Comparison of ENCODE assay signal across 8 mouse cellular contexts in genomic region chr4:148625010-148625409, GRCm38 (mm10). TPM values are rescaled to one million over a fixed set of nuclear protein-coding genes. Genes with fewer than 3 reads are reported as not detected.
DNase-seq lines count a peak whose midpoint lies in the region; ATAC-seq lines count a peak whose summit lies in the region.

No protein-coding gene starts in this region.

- peaks cover 23% of the 10 kb centered on the region for H3K4me1 ChIP-seq in heart, embryonic 16.5 days (ENCODE audit: control insufficient read depth, insufficient read depth, low read length)
- H3K4me1 ChIP-seq in hindbrain, embryonic 15.5 days (replicated peaks): peaks cover 32% of the 10 kb centered on the region
- H3K4me1 ChIP-seq in midbrain, embryonic 14.5 days (ENCODE audit: control insufficient read depth, insufficient read depth, low read length): 0 out of 2 replicates have a peak, but pooled peaks cover 9% of the 10 kb centered on the region

- no peak overlapping the region for H3K27ac ChIP-seq in heart, embryonic 16.5 days (ENCODE audit: low read length)
- no peak overlapping the region for H3K27ac ChIP-seq in hindbrain, embryonic 15.5 days (replicated peaks)
- H3K27ac ChIP-seq in midbrain, embryonic 14.5 days (replicated peaks; ENCODE audit: low read depth, low read length): no peak overlapping the region

- DNase-seq in heart, adult 18-20 months: no peak
- DNase-seq in ZHBTc4 (ENCODE audit: low read depth, low spot score): peak; percentile 65
- no peak for DNase-seq in midbrain, embryonic 14.5 days
- no peak for DNase-seq in right cerebral cortex, postnatal 25 days
- DNase-seq in spleen, postnatal 36 days (ENCODE audit: low spot score in 2 of 2): no peak
- DNase-seq in left cerebral cortex, adult 9 months (ENCODE audit: low spot score in 2 of 2): no peak

- ATAC-seq in heart, embryonic 16.5 days (replicated peaks; ENCODE audit: extremely low read depth, insufficient read depth, low FRiP score): no peak
- no peak for ATAC-seq in hindbrain, embryonic 15.5 days (ENCODE audit: low FRiP score, low read depth)
- no peak for ATAC-seq in midbrain, embryonic 14.5 days (ENCODE audit: low FRiP score, low TSS enrichment)

- peaks cover 47% of the 10 kb centered on the region for H3K36me3 ChIP-seq in heart, embryonic 16.5 days (ENCODE audit: control insufficient read depth, insufficient read depth)
- H3K36me3 ChIP-seq in hindbrain, embryonic 15.5 days: peaks cover 46% of the 10 kb centered on the region
- peaks cover 49% of the 10 kb centered on the region for H3K36me3 ChIP-seq in midbrain, embryonic 14.5 days (ENCODE audit: control insufficient read depth, insufficient read depth, low read length)

- 71% methylated on average over 10 of the region's 10 CpGs for WGBS in heart, embryonic 16.5 days
- WGBS in hindbrain, embryonic 15.5 days: 85% methylated on average over 10 of the region's 10 CpGs
- 87% methylated on average over 10 of the region's 10 CpGs for WGBS in midbrain, embryonic 14.5 days

- H3K27me3 ChIP-seq in heart, embryonic 16.5 days (ENCODE audit: control insufficient read depth, insufficient read depth, low read length): no peaks in the 10 kb centered on the region
- no peaks in the 10 kb centered on the region for H3K27me3 ChIP-seq in hindbrain, embryonic 15.5 days
- H3K27me3 ChIP-seq in midbrain, embryonic 14.5 days (ENCODE audit: control insufficient read depth, insufficient read depth, low read length): no peaks in the 10 kb centered on the region

- H3K4me2 ChIP-seq in heart, embryonic 16.5 days (ENCODE audit: low read depth, low read length): peak overlapping the region; percentile 74
- peak overlapping the region; percentile 87 for H3K4me2 ChIP-seq in hindbrain, embryonic 15.5 days
- H3K4me2 ChIP-seq in midbrain, embryonic 14.5 days (ENCODE audit: low read length): peak overlapping the region; percentile 80

- no peaks in the 10 kb centered on the region for H3K9me3 ChIP-seq in heart, embryonic 16.5 days (replicated peaks; ENCODE audit: control insufficient read depth, low read length)
- no peaks in the 10 kb centered on the region for H3K9me3 ChIP-seq in hindbrain, embryonic 15.5 days
- no peaks in the 10 kb centered on the region for H3K9me3 ChIP-seq in midbrain, embryonic 14.5 days (ENCODE audit: control insufficient read depth, low read length)

- H3K4me3 ChIP-seq in heart, embryonic 16.5 days (ENCODE audit: low read length): peak overlapping the region; percentile 99
- peak overlapping the region; percentile 94 for H3K4me3 ChIP-seq in hindbrain, embryonic 15.5 days
- H3K4me3 ChIP-seq in midbrain, embryonic 14.5 days (replicated peaks; ENCODE audit: low read depth, low read length): peak overlapping the region; percentile 89

- no peak overlapping the region for H3K9ac ChIP-seq in heart, embryonic 16.5 days (ENCODE audit: low read length)
- H3K9ac ChIP-seq in hindbrain, embryonic 15.5 days: 0 out of 2 replicates have a peak overlapping the region, but pooled peaks have one; percentile 96
- no peak overlapping the region for H3K9ac ChIP-seq in midbrain, embryonic 14.5 days (replicated peaks; ENCODE audit: low read length)

RNA-seq across cellular contexts. Expression of gene Tardbp, which starts 1.8 kb away (rescaled TPM):
- polyA plus RNA-seq in heart, embryonic 16.5 days (2015; fragmentation: Nextera tagmentation; extraction: Ambion mirVana): 171 and 194 TPM in 2 replicates
- 100 to 1,000 TPM; 125 to 126 TPM for total RNA-seq in heart, adult 18-20 months (2021)
- polyA plus RNA-seq in hindbrain, embryonic 15.5 days (2015; fragmentation: Nextera tagmentation; extraction: Ambion mirVana): 167 and 192 TPM in 2 replicates
- polyA plus RNA-seq in midbrain, embryonic 14.5 days (2014; fragmentation: Nextera tagmentation; extraction: Ambion mirVana): 105 and 106 TPM in 2 replicates

RNA-seq across cellular contexts. Expression of gene Gm572, which starts 18.1 kb away (rescaled TPM):
- polyA plus RNA-seq in heart, embryonic 16.5 days (2015; fragmentation: Nextera tagmentation; extraction: Ambion mirVana): 0.11 and 0.41 TPM in 2 replicates
- 1 to 10 TPM; 5.8 to 6.1 TPM for total RNA-seq in heart, adult 18-20 months (2021)
- not detected in 2 replicates for polyA plus RNA-seq in hindbrain, embryonic 15.5 days (2015; fragmentation: Nextera tagmentation; extraction: Ambion mirVana)
- polyA plus RNA-seq in midbrain, embryonic 14.5 days (2014; fragmentation: Nextera tagmentation; extraction: Ambion mirVana): not detected in 2 replicates

RNA-seq across cellular contexts. Expression of gene Masp2, which starts 22.7 kb away (rescaled TPM):
- 0.34 and 0.45 TPM in 2 replicates for polyA plus RNA-seq in heart, embryonic 16.5 days (2015; fragmentation: Nextera tagmentation; extraction: Ambion mirVana)
- under 1 TPM in 1 of 2 experiments, not detected in 1; 0.13 TPM for total RNA-seq in heart, adult 18-20 months (2021)
- polyA plus RNA-seq in hindbrain, embryonic 15.5 days (2015; fragmentation: Nextera tagmentation; extraction: Ambion mirVana): 0.43 and 1.2 TPM in 2 replicates
- 0.51 and 1.00 TPM in 2 replicates for polyA plus RNA-seq in midbrain, embryonic 14.5 days (2014; fragmentation: Nextera tagmentation; extraction: Ambion mirVana)

RNA-seq across cellular contexts. Expression of gene Srm, which starts 33.7 kb away (rescaled TPM):
- 91.9 and 99.5 TPM in 2 replicates for polyA plus RNA-seq in heart, embryonic 16.5 days (2015; fragmentation: Nextera tagmentation; extraction: Ambion mirVana)
- total RNA-seq in heart, adult 18-20 months (2021): 10 to 100 TPM; 14.7 TPM
- 181 and 194 TPM in 2 replicates for polyA plus RNA-seq in hindbrain, embryonic 15.5 days (2015; fragmentation: Nextera tagmentation; extraction: Ambion mirVana)
- polyA plus RNA-seq in midbrain, embryonic 14.5 days (2014; fragmentation: Nextera tagmentation; extraction: Ambion mirVana): 146 and 171 TPM in 2 replicates
